Mouse (Mus musculus) small intestine, adult 2 months (tissue): ENCODE measurements around the gene Gm20605. TPM values are rescaled to one million over a fixed set of nuclear protein-coding genes. Genes with fewer than 3 reads are reported as not detected.

Experiments used
- H3K27ac ChIP-seq: fragments of 200-500 bp; 2 replicates; pipeline ENCODE4 v1.5.1; 2012; ENCODE audit warnings: low read depth, low read length, control low read depth, inconsistent platforms; ENCODE audit not compliant: insufficient read depth
- H3K27me3 ChIP-seq: fragments of 200-500 bp; 2 replicates; pipeline ENCODE4 v1.6.1; 2012; ENCODE audit warnings: mild to moderate bottlenecking, moderate library complexity, low read length, inconsistent platforms; ENCODE audit not compliant: control insufficient read depth, insufficient read depth
- H3K36me3 ChIP-seq: fragments of 200-500 bp; 2 replicates; pipeline ENCODE4 v1.6.1; 2012; ENCODE audit warnings: mild to moderate bottlenecking, low read length, control low read depth, inconsistent platforms; ENCODE audit not compliant: control insufficient read depth, insufficient read depth
- H3K4me1 ChIP-seq: fragments of 200-500 bp; 2 replicates; pipeline ENCODE4 v1.6.1; 2012; ENCODE audit warnings: low read length, inconsistent platforms, mixed read lengths; ENCODE audit not compliant: control insufficient read depth, insufficient read depth, insufficient read length
- H3K4me3 ChIP-seq: fragments of 200-500 bp; 2 replicates; pipeline ENCODE4 v1.5.1; 2012; ENCODE audit warnings: low read depth, mild to moderate bottlenecking, control low read depth, inconsistent platforms, low read length, moderate library complexity
- CTCF ChIP-seq: fragments of 200-500 bp; IDR thresholded peaks from 2 replicates; pipeline ENCODE4 v1.5.1; 2012; ENCODE audit warnings: low read depth, mild to moderate bottlenecking, control low read depth, inconsistent platforms, low read length, moderate library complexity, mixed read lengths; ENCODE audit not compliant: insufficient replicate concordance, insufficient read length; ENCODE audit errors: extremely low read depth
- POLR2A ChIP-seq: fragments of 200-500 bp; IDR thresholded peaks from 2 replicates; pipeline ENCODE4 v1.6.1; 2012; ENCODE audit warnings: low read depth, mild to moderate bottlenecking, control low read depth, inconsistent platforms, low read length, moderate library complexity
- WGBS: fragments of 180-500 bp; shearing (Covaris S2); methylation state at CpG from one replicate; pipeline ENCODE4 v1.1.7; 2018; 5-methylcytosine and 5-hydroxymethylcytosine counted together
- polyA plus RNA-seq: library from polyadenylated mRNA; depleted of rRNA; stranded (reverse); fragments of >200 nt; gene quantifications from 2 replicates; pipeline ENCODE4 v1.2.3, GENCODE M21; 2012

Gm20605 gene
- polyA plus RNA-seq, 1 experiment: 29.0 TPM

- no peak overlapping the region for H3K4me3 ChIP-seq
- no peaks in the 10 kb centered on the region; the same call in 1 of the 2 replicates for H3K4me1 ChIP-seq
- no peak overlapping the region for H3K27ac ChIP-seq
- H3K36me3 ChIP-seq: peaks cover 12% of the 10 kb centered on the region
- no peaks in the 10 kb centered on the region for H3K27me3 ChIP-seq
- WGBS: 26% methylated on average over 3 of the region's 3 CpGs
- TF ChIP-seq CTCF: peak; percentile 83; the same call in 1 of the 2 replicates
- no peak for TF ChIP-seq POLR2A
Observed at GRCm38 (mm10) chr5:137652474-137652873, 23.5 kb downstream of the Gm20605 start.

GRCm38 (mm10) chr5:137653366-137653765 lies 24.4 kb downstream of the Gm20605 start:
- WGBS: 93% methylated on average over 10 of the region's 10 CpGs
- Histone ChIP-seq H3K4me3 (no peak overlapping the region), H3K27me3 (no peaks in the 10 kb centered on the region), H3K4me1 (no peaks in the 10 kb centered on the region), H3K27ac (no peak overlapping the region), H3K36me3 (peaks cover 12% of the 10 kb centered on the region)
- TF ChIP-seq CTCF (no peak), POLR2A (no peak)

- TF ChIP-seq CTCF (no peak), POLR2A (no peak)
- peaks cover 12% of the 10 kb centered on the region for H3K36me3 ChIP-seq
- H3K4me1 ChIP-seq: no peaks in the 10 kb centered on the region
- 69% methylated on average over 7 of the region's 7 CpGs for WGBS
- H3K27ac ChIP-seq: no peak overlapping the region
- H3K4me3 ChIP-seq: no peak overlapping the region
- no peaks in the 10 kb centered on the region for H3K27me3 ChIP-seq
Observed at GRCm38 (mm10) chr5:137654746-137655145, 25.8 kb downstream of the Gm20605 start.

GRCm38 (mm10) chr5:137656977-137657376 lies 28.0 kb downstream of the Gm20605 start:
- no peak overlapping the region for H3K27ac ChIP-seq
- TF ChIP-seq CTCF (peak; percentile 83; the same call in 1 of the 2 replicates), POLR2A (no peak)
- peaks cover 13% of the 10 kb centered on the region for H3K36me3 ChIP-seq
- H3K4me3 ChIP-seq: no peak overlapping the region
- no peaks in the 10 kb centered on the region for H3K27me3 ChIP-seq
- WGBS: 26% methylated on average over 6 of the region's 6 CpGs
- H3K4me1 ChIP-seq: no peaks in the 10 kb centered on the region

GRCm38 (mm10) chr5:137660064-137660688 lies 31.2 kb downstream of the Gm20605 start:
- TF ChIP-seq POLR2A: no peak
- no peak for TF ChIP-seq CTCF
- 78% methylated on average over 6 of the region's 6 CpGs for WGBS
- no peaks in the 10 kb centered on the region for H3K27me3 ChIP-seq
- H3K4me1 ChIP-seq: no peaks in the 10 kb centered on the region
- 0 out of 2 replicates have a peak overlapping the region, but pooled peaks have one; percentile 8 for H3K27ac ChIP-seq
- H3K4me3 ChIP-seq: no peak overlapping the region
- peaks cover 19% of the 10 kb centered on the region for H3K36me3 ChIP-seq

- H3K4me3 ChIP-seq: no peak overlapping the region
- H3K4me1 ChIP-seq: no peaks in the 10 kb centered on the region
- H3K27me3 ChIP-seq: no peaks in the 10 kb centered on the region
- TF ChIP-seq CTCF (no peak), POLR2A (no peak)
- WGBS: 56% methylated on average over 9 of the region's 9 CpGs
- H3K36me3 ChIP-seq: peaks cover 31% of the 10 kb centered on the region
- no peak overlapping the region for H3K27ac ChIP-seq
Observed at GRCm38 (mm10) chr5:137663057-137663456, 34.1 kb downstream of the Gm20605 start.

- peaks cover 22% of the 10 kb centered on the region; the same call in 1 of the 2 replicates for H3K4me1 ChIP-seq
- TF ChIP-seq POLR2A: no peak
- TF ChIP-seq CTCF: no peak
- no peak overlapping the region for H3K27ac ChIP-seq
- no peaks in the 10 kb centered on the region for H3K27me3 ChIP-seq
- WGBS: 91% methylated on average over 10 of the region's 10 CpGs
- peaks cover 14% of the 10 kb centered on the region for H3K36me3 ChIP-seq
- no peak overlapping the region for H3K4me3 ChIP-seq
Observed at GRCm38 (mm10) chr5:137668971-137669370, 40.0 kb downstream of the Gm20605 start.
